Mouse (Mus musculus): ENCODE data around the gene Ceacam10. TPM values are rescaled to one million over a fixed set of nuclear protein-coding genes. Genes with fewer than 3 reads are reported as not detected.
A peak's percentile ranks its signal among the peaks of the same experiment; 100 is the strongest.

Gene Ceacam10
- polyA plus RNA-seq, 1 experiment from 2014 or later: not detected

DNA sequence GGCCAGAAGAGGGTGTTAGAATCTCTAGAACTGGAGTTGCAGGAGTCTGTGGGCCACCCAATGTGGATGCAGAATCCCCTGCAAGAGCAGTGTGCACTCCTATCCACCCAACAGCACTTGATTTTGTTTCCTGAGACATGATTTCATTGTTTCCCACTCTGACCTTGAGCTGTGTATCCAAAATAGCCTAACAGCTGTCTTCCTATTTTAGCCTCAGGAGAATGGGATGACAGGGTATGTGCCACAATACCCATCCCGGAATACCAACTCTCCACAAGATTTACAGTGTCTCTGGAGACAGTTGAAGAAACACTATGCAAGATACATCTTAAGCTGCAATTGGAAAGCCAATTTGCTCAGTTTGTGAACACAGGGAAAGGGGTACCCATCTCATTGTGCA, 20.9 kb downstream of the Ceacam10 start:
- no peaks in the 10 kb centered on the region for H3K4me1 ChIP-seq
- WGBS: 90% methylated on average over 1 of the region's 1 CpGs
- no peaks in the 10 kb centered on the region for H3K36me3 ChIP-seq
- H3K27me3 ChIP-seq: no peaks in the 10 kb centered on the region
- ATAC-seq (replicated peaks; ENCODE audit: low FRiP score): no peak
- no peak overlapping the region for H3K27ac ChIP-seq
- no peaks in the 10 kb centered on the region; the same call in 1 of the 2 replicates for H3K9me3 ChIP-seq (replicated peaks)
- no peak overlapping the region for H3K9ac ChIP-seq
- H3K4me2 ChIP-seq: no peak overlapping the region
- H3K4me3 ChIP-seq (replicated peaks): no peak overlapping the region

DNA sequence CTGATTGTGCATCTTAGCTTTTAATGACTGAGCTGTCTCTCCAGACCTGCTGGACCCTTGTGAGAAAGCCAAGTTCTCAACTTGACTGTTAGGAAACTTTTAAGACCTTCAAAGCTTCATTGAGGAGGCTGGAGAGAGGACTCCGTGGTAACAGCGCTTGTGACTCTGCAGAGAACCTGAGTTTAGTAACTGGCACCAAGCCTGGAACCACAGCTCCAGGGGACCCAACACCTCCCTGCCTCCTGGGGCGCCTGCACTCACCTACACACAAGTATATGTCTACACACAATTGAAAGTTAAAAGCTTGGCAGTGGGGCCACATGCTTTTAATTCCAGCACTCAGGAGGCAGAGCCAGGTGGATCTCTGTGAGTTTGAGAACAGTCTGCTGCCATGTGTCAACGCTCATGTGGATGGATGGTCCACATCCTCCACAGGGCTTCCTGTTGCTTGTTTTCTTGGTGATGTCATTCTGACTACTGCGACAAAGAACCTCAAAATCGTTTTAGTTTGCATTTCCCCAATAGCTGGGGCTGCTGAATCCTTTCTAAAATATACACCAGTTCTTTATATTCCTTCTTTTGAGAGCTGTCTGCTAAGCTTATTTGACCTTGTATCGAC, 25.3 kb downstream of the Ceacam10 start:
- Histone ChIP-seq H3K27me3 (no peaks in the 10 kb centered on the region), H3K9me3 (replicated peaks) (no peaks in the 10 kb centered on the region), H3K4me2 (no peak overlapping the region), H3K36me3 (no peaks in the 10 kb centered on the region), H3K9ac (no peak overlapping the region), H3K4me1 (no peaks in the 10 kb centered on the region), H3K27ac (no peak overlapping the region), H3K4me3 (replicated peaks) (no peak overlapping the region)
- WGBS: 71% methylated on average over 7 of the region's 7 CpGs
- ATAC-seq (replicated peaks; ENCODE audit: low FRiP score): no peak

DNA sequence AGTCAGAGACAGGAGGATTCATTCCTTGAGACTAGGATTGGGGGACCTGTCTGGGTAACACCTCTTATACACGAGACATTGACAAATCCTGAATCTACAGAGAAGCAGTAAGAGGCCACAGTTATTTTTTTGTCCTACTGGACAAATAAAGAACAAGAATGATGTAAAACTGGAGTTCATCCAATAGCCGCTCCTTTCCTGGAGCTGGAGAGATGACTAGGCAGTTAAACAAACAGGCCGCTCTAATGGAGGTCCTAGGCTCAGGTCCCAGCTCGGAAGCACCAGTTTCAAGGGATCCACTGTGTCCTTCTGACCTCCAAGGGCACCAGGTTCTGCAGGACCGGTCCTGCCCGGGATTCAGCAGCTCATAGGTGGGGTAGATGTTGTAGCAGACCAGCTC, 27.8 kb downstream of the Ceacam10 start:
- H3K36me3 ChIP-seq: no peaks in the 10 kb centered on the region
- H3K4me2 ChIP-seq: no peak overlapping the region
- H3K4me3 ChIP-seq (replicated peaks): no peak overlapping the region
- H3K9ac ChIP-seq: no peak overlapping the region
- H3K27me3 ChIP-seq: no peaks in the 10 kb centered on the region
- H3K27ac ChIP-seq: no peak overlapping the region
- WGBS: 60% methylated on average over 6 of the region's 6 CpGs
- no peaks in the 10 kb centered on the region for H3K9me3 ChIP-seq (replicated peaks)
- H3K4me1 ChIP-seq: no peaks in the 10 kb centered on the region
- no peak for ATAC-seq (replicated peaks; ENCODE audit: low FRiP score)

DNA sequence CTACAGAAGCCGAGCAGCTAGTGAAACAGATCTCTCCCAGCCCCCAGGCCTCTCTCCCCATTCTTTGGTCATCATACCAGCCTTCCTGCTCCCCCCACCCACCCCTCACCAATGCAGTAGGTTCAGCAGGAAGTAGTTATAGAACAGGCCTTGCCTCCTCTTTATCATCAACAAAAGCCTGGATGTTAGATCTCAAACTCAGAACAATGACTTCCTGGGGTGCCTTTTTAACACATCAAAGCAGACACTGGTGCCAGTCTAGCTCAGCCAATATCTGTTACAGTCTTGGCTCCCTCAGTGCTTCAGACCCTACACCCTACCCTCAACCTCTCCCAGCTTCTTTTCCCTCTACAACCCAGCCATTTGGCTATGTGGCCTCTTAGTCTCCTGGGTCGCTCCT, 32.0 kb downstream of the Ceacam10 start:
- no peak overlapping the region for H3K4me2 ChIP-seq
- no peaks in the 10 kb centered on the region for H3K27me3 ChIP-seq
- no peak overlapping the region for H3K27ac ChIP-seq
- H3K36me3 ChIP-seq: no peaks in the 10 kb centered on the region
- no peak for ATAC-seq (replicated peaks; ENCODE audit: low FRiP score)
- H3K9ac ChIP-seq: no peak overlapping the region
- H3K4me1 ChIP-seq: no peaks in the 10 kb centered on the region
- H3K4me3 ChIP-seq (replicated peaks): no peak overlapping the region
- H3K9me3 ChIP-seq (replicated peaks): no peaks in the 10 kb centered on the region
- WGBS: 36% methylated on average over 2 of the region's 2 CpGs

DNA sequence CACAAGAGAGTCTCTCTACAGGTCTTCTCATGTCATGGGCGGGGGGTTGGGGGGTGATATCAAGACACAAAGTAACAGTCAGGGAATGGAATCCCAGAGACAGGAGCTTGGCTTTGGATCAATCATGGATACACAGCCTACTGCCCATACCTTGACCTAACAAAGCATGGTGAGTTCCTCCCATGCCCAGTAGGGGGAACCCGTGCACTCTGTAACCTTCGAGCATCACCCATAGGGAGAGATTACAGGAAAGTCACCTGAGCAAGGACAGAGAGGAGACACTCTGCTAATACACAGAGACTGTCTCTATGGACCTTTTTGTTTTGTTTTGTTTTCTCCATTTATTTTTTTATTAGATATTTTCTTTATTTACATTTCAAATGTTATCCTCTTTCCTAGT, 40.5 kb downstream of the Ceacam10 start:
- Histone ChIP-seq H3K4me2 (no peak overlapping the region), H3K27me3 (no peaks in the 10 kb centered on the region), H3K27ac (no peak overlapping the region), H3K36me3 (no peaks in the 10 kb centered on the region), H3K4me1 (no peaks in the 10 kb centered on the region), H3K9ac (no peak overlapping the region), H3K9me3 (replicated peaks) (no peaks in the 10 kb centered on the region), H3K4me3 (replicated peaks) (no peak overlapping the region)
- 0% methylated on average over 3 of the region's 3 CpGs for WGBS
- peak; percentile 82 for ATAC-seq (replicated peaks; ENCODE audit: low FRiP score)

DNA sequence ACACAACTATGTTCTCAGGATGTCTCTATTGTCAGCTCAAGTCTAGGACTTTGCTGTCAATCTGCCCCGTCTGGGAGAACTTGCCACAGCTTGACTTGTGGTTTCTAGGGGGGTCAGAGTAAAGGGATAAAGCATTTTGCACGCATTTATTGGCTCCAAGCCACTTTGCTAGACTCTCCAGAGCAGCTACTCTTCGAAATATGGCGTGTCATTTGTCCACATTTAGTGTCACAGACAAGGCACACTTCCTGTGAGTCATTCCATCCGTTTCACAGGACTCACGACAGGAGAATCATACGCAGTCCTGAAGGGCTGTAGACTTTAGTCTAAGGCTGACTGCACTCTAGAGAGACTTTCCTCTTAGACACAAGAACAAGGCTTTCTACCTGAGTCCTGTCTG, 47.4 kb downstream of the Ceacam10 start:
- no peak overlapping the region for H3K4me2 ChIP-seq
- WGBS: 59% methylated on average over 7 of the region's 7 CpGs
- H3K27ac ChIP-seq: no peak overlapping the region
- H3K9me3 ChIP-seq (replicated peaks): no peaks in the 10 kb centered on the region
- no peaks in the 10 kb centered on the region for H3K36me3 ChIP-seq
- no peaks in the 10 kb centered on the region for H3K27me3 ChIP-seq
- H3K9ac ChIP-seq: no peak overlapping the region
- ATAC-seq (replicated peaks; ENCODE audit: low FRiP score): no peak
- no peak overlapping the region for H3K4me3 ChIP-seq (replicated peaks)
- no peaks in the 10 kb centered on the region for H3K4me1 ChIP-seq

DNA sequence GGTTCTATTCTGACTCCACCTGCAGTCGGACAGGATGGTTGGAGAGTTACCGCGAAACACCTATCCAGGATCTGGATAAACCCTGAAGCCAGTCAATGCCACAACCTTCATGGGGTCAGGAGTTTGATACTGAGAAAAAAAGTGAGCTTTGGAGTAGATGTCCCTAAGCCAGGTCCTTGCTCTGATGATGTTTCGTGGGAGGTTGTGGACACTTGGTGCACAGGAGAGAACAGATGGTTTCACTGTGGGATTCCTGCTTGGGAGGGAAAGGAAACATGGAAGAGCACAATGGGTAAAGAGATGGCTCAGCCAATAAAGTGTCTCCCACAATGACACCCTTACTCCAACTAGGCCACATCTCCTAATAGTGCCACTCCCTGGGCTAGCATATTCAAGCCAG, 50.2 kb downstream of the Ceacam10 start:
- Histone ChIP-seq H3K4me1 (no peaks in the 10 kb centered on the region), H3K4me2 (no peak overlapping the region), H3K4me3 (replicated peaks) (no peak overlapping the region), H3K27ac (no peak overlapping the region), H3K9ac (no peak overlapping the region), H3K9me3 (replicated peaks) (no peaks in the 10 kb centered on the region), H3K27me3 (no peaks in the 10 kb centered on the region), H3K36me3 (no peaks in the 10 kb centered on the region)
- no peak for ATAC-seq (replicated peaks; ENCODE audit: low FRiP score)
- WGBS: 87% methylated on average over 4 of the region's 4 CpGs

Other genes with a start within 250 kb of the Ceacam10 start
- gene Irgq, start 246.5 kb upstream of the Ceacam10 start, polyA plus RNA-seq (2015; fragmentation: Nextera tagmentation; extraction: Ambion mirVana): 7.4 and 8.3 TPM in 2 replicates
- gene Pinlyp, start 231.1 kb upstream of the Ceacam10 start, polyA plus RNA-seq (2015; fragmentation: Nextera tagmentation; extraction: Ambion mirVana): 0.31 and 0.33 TPM in 2 replicates
- 117 and 137 TPM in 2 replicates for gene Xrcc1, start 230.9 kb upstream of the Ceacam10 start, polyA plus RNA-seq (2015; fragmentation: Nextera tagmentation; extraction: Ambion mirVana)
- 46.8 and 48.4 TPM in 2 replicates for gene Ethe1, start 189.7 kb upstream of the Ceacam10 start, polyA plus RNA-seq (2015; fragmentation: Nextera tagmentation; extraction: Ambion mirVana)
- gene Zfp575, start 189.6 kb upstream of the Ceacam10 start, polyA plus RNA-seq (2015; fragmentation: Nextera tagmentation; extraction: Ambion mirVana): 4.0 and 5.5 TPM in 2 replicates
- 0.15 and 0.17 TPM in 2 replicates for gene Phldb3, start 166.4 kb upstream of the Ceacam10 start, polyA plus RNA-seq (2015; fragmentation: Nextera tagmentation; extraction: Ambion mirVana)
- 1.0 and 1.2 TPM in 2 replicates for gene Lypd3, start 140.7 kb upstream of the Ceacam10 start, polyA plus RNA-seq (2015; fragmentation: Nextera tagmentation; extraction: Ambion mirVana)
- not detected in 2 replicates for gene Tex101, start 100.5 kb upstream of the Ceacam10 start, polyA plus RNA-seq (2015; fragmentation: Nextera tagmentation; extraction: Ambion mirVana)
- gene BC049730, start 68.0 kb upstream of the Ceacam10 start, polyA plus RNA-seq (2015; fragmentation: Nextera tagmentation; extraction: Ambion mirVana): not detected in 2 replicates
- gene Gm4763, start 50.3 kb upstream of the Ceacam10 start, polyA plus RNA-seq (2015; fragmentation: Nextera tagmentation; extraction: Ambion mirVana): not detected in 2 replicates
- 0.36 and 0.38 TPM in 2 replicates for gene Cd177, start 16.9 kb upstream of the Ceacam10 start, polyA plus RNA-seq (2015; fragmentation: Nextera tagmentation; extraction: Ambion mirVana)
- gene Gm9844, start 85.0 kb downstream of the Ceacam10 start, polyA plus RNA-seq (2015; fragmentation: Nextera tagmentation; extraction: Ambion mirVana): 15.3 TPM in 2 replicates
- not detected in 2 replicates for gene Lypd4, start 92.7 kb downstream of the Ceacam10 start, polyA plus RNA-seq (2015; fragmentation: Nextera tagmentation; extraction: Ambion mirVana)
- gene Dmrtc2, start 92.9 kb downstream of the Ceacam10 start, polyA plus RNA-seq (2015; fragmentation: Nextera tagmentation; extraction: Ambion mirVana): not detected in 2 replicates
- gene Rps19, start 107.2 kb downstream of the Ceacam10 start, polyA plus RNA-seq (2015; fragmentation: Nextera tagmentation; extraction: Ambion mirVana): 2,383 and 2,806 TPM in 2 replicates
- gene Cd79a, start 120.2 kb downstream of the Ceacam10 start, polyA plus RNA-seq (2015; fragmentation: Nextera tagmentation; extraction: Ambion mirVana): 1.8 TPM in 2 replicates
- 92.5 and 101 TPM in 2 replicates for gene Arhgef1, start 125.7 kb downstream of the Ceacam10 start, polyA plus RNA-seq (2015; fragmentation: Nextera tagmentation; extraction: Ambion mirVana)
- gene Gm4881, start 167.3 kb downstream of the Ceacam10 start, polyA plus RNA-seq (2015; fragmentation: Nextera tagmentation; extraction: Ambion mirVana): not detected in 2 replicates
- gene Rabac1, start 195.5 kb downstream of the Ceacam10 start, polyA plus RNA-seq (2015; fragmentation: Nextera tagmentation; extraction: Ambion mirVana): 143 and 153 TPM in 2 replicates
- gene Atp1a3, start 228.8 kb downstream of the Ceacam10 start, polyA plus RNA-seq (2015; fragmentation: Nextera tagmentation; extraction: Ambion mirVana): 0.68 and 2.1 TPM in 2 replicates